Mouse (Mus musculus) erythroblast, embryonic 14.5 days (primary cell): ENCODE data around the gene Slc47a2.

Experiments
- GATA1 ChIP-seq: IDR thresholded peaks from 2 replicates; pipeline ENCODE4 v1.6.1; 2012; ENCODE audit warnings: low read length, inconsistent platforms, mixed read lengths
- TAL1 ChIP-seq: IDR thresholded peaks from 3 replicates; pipeline ENCODE4 v1.6.1; 2012; ENCODE audit warnings: low read length, inconsistent platforms, mixed read lengths

- TF ChIP-seq GATA1 (no peak), TAL1 (no peak)
These were observed 19.0 kb upstream of the Slc47a2 start for GRCm38 (mm10) chr11:61361515-61362190.
